Mouse (Mus musculus): ENCODE data around the gene Osbpl8. TPM values are rescaled to one million over a fixed set of nuclear protein-coding genes. Genes with fewer than 3 reads are reported as not detected.
A peak's percentile ranks its signal among the peaks of the same experiment; 100 is the strongest.

The Osbpl8 gene
- total and polyA plus RNA-seq, 3 experiments, result 12.9 to 26.4 (median 23.4) TPM

DNA sequence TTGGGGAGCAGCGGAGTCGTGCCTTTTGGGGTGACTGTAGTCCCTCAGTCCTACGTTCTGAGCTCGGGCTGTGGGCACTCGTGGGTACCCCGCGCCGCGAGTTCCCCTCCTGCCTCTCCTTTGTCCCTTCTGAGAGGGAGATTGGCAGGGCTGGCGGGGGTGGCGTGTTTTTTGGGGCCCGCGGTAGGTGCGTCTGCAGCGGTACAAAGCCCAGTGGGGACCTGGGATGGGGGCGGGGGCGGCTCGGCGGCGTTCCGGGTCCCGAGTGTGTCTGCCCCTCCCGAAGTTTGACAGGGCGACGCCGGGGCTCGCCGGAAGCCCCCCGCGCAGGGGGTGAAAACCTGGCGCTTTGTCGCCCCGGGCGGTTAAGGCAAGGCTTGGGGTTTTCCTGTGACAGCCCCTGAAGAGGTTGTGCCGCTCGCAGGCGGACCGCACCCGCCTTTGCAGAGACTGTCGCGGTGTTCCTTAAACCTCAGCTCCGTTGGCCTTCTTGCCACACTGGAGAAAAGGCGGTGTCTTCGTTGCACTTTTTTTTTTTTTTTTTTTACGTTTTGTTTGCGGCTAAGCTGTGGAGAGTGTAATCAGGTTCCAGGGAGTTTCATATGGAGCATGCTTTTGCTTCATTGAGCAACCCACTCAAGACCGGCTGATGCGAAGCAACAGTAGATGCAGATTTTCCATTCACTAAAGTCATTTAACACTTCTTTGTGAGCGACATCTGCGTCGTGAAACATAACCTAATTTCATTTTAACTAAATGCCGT, 848 bp downstream of the Osbpl8 start:
- no peaks in the 10 kb centered on the region for H3K9me3 ChIP-seq (replicated peaks; ENCODE audit: low read length)
- dilution Hi-C loops (cut with MboI; ENCODE audit: extremely low pct_ligation_motif_present, extremely low pct_unique_long_range_greater_than_20kb, low sequenced_read_pairs) (no loop called here), in situ Hi-C loops (cut with MboI; ENCODE audit: low pct_ligation_motif_present, low pct_unique_long_range_greater_than_20kb, low sequenced_read_pairs) (no loop called here)
- no peak for DNase-seq (ENCODE audit: extremely low read depth)
- peaks cover 0 to 3% of the 10 kb centered on the region in 2 experiments for H3K36me3 ChIP-seq (replicated peaks in 1 of 2; ENCODE audit: control insufficient read depth in 1 of 2, insufficient read depth in 1 of 2, low read length in 1 of 2)
- H3K4me3 ChIP-seq (replicated peaks in 1 of 3; ENCODE audit: low read depth in 2 of 3, low read length in 2 of 3, poor library complexity in 1 of 3), result peak overlapping the region; percentile 82 to 100 (median 85)
- TF ChIP-seq POLR2AphosphoS2 (IDR thresholded peaks at IDR 0.05; ENCODE audit: low read depth, low read length) (no peak), POLR2A (IDR thresholded peaks at IDR 0.05; ENCODE audit: low read depth, low read length) (no peak), CHD2 (IDR thresholded peaks at IDR 0.05; ENCODE audit: low read length) (no peak), ZMIZ1 (IDR thresholded peaks at IDR 0.05; ENCODE audit: low read depth, low read length) (no peak), MAZ (IDR thresholded peaks at IDR 0.05; ENCODE audit: low read depth, low read length) (0 out of 2 replicates have a peak, but pooled peaks have one; percentile 37), USF1 (IDR thresholded peaks at IDR 0.05; ENCODE audit: low read depth, low read length) (no peak), MAFK (IDR thresholded peaks at IDR 0.05; ENCODE audit: insufficient replicate concordance, low read length) (no peak), NELFE (IDR thresholded peaks at IDR 0.05; ENCODE audit: low read depth, low read length) (no peak), BHLHE40 (IDR thresholded peaks at IDR 0.05; ENCODE audit: low read depth, low read length) (no peak), MYC (IDR thresholded peaks at IDR 0.05; ENCODE audit: low read depth, low read length) (no peak), JUN (IDR thresholded peaks at IDR 0.05; ENCODE audit: insufficient read depth, low read depth, low read length) (no peak), UBTF (IDR thresholded peaks at IDR 0.05; ENCODE audit: low read depth, low read length) (0 out of 2 replicates have a peak, but pooled peaks have one; percentile 17), PAX5 (IDR thresholded peaks at IDR 0.05; ENCODE audit: low read length) (no peak), MXI1 (IDR thresholded peaks at IDR 0.05; ENCODE audit: low read depth, low read length) (peak; percentile 50; the same call in 1 of the 2 replicates), RAD21 (IDR thresholded peaks at IDR 0.05; ENCODE audit: low read depth, low read length) (no peak), KAT2A (IDR thresholded peaks at IDR 0.05; ENCODE audit: insufficient replicate concordance, low read length) (no peak), HCFC1 (IDR thresholded peaks at IDR 0.05; ENCODE audit: low read depth, low read length) (no peak), E2F4 (IDR thresholded peaks at IDR 0.05; ENCODE audit: insufficient replicate concordance, low read depth, low read length) (no peak), SMC3 (IDR thresholded peaks at IDR 0.05; ENCODE audit: low read depth, low read length) (no peak), MEF2A (IDR thresholded peaks at IDR 0.05; ENCODE audit: borderline replicate concordance, low read depth, low read length) (no peak), CHD1 (IDR thresholded peaks at IDR 0.05; ENCODE audit: low read depth, low read length) (peak; percentile 16; the same call in 1 of the 2 replicates), EP300 (IDR thresholded peaks at IDR 0.05; ENCODE audit: low read length) (no peak), ELF1 (IDR thresholded peaks at IDR 0.05; ENCODE audit: low read depth, low read length) (0 out of 2 replicates have a peak, but pooled peaks have one; percentile 18), MAX (IDR thresholded peaks at IDR 0.05; ENCODE audit: low read length) (no peak), ETS1 (conservative IDR thresholded peaks at IDR 0.05; ENCODE audit: low read depth, low read length) (no peak), GABPA (IDR thresholded peaks at IDR 0.05; ENCODE audit: insufficient replicate concordance, low read depth, low read length) (no peak), CTCF (conservative IDR thresholded peaks at IDR 0.05 in 1 of 2, IDR thresholded peaks at IDR 0.05 in 1 of 2; ENCODE audit: low read depth in 2 of 2, low read length in 2 of 2) (no peak), USF2 (conservative IDR thresholded peaks at IDR 0.05; ENCODE audit: low read depth, low read length) (no peak), ZNF384 (IDR thresholded peaks at IDR 0.05; ENCODE audit: low read depth, low read length) (peak; percentile 85), NRF1 (IDR thresholded peaks at IDR 0.05; ENCODE audit: low read depth, low read length) (no peak), JUND (conservative IDR thresholded peaks at IDR 0.05; ENCODE audit: low read depth, low read length) (no peak), ZKSCAN1 (IDR thresholded peaks at IDR 0.05; ENCODE audit: borderline replicate concordance, low read depth, low read length) (no peak), IRF4 (IDR thresholded peaks at IDR 0.05; ENCODE audit: low read depth, low read length) (no peak; the same call in 1 of the 2 replicates), RCOR1 (conservative IDR thresholded peaks at IDR 0.05; ENCODE audit: low read depth, low read length) (no peak), ZC3H11A (IDR thresholded peaks at IDR 0.05; ENCODE audit: low read depth, low read length) (no peak), TCF12 (IDR thresholded peaks at IDR 0.05; ENCODE audit: low read depth, low read length) (no peak), TBP (conservative IDR thresholded peaks at IDR 0.05; ENCODE audit: low read depth, low read length) (no peak), SIN3A (IDR thresholded peaks at IDR 0.05; ENCODE audit: low read length) (no peak; the same call in 1 of the 2 replicates)
- H3K4me2 ChIP-seq (ENCODE audit: insufficient read depth, low read depth, poor library complexity, severe bottlenecking), result peak overlapping the region; percentile 98
- H3K4me1 ChIP-seq (ENCODE audit: control insufficient read depth in 1 of 2, insufficient read depth in 2 of 2), result peaks cover 5 to 59% of the 10 kb centered on the region in 2 experiments; a peak in 3 of 4 replicates
- H3K27ac ChIP-seq (ENCODE audit: insufficient read depth, low read depth), result peak overlapping the region; percentile 67
- H3K9ac ChIP-seq (ENCODE audit: insufficient read depth, low read depth), result peak overlapping the region; percentile 90
- H3K27me3 ChIP-seq (replicated peaks), result no peaks in the 10 kb centered on the region
- peaks cover 47% of the 10 kb centered on the region for H3K79me2 ChIP-seq (replicated peaks; ENCODE audit: control insufficient read depth, extremely low read depth, insufficient read depth, poor library complexity, severe bottlenecking)

All from CH12.LX (cell line).